Mouse (Mus musculus) spleen, postnatal 36 days (tissue): ENCODE data around the gene Nup85.

Source experiments
- DNase-seq, 2 experiments: peaks; one replicate each; pipeline ENCODE4 v3.0.0; 2022; ENCODE audit warnings: low spot score in 2 of 2, mixed read lengths in 1 of 2

Nup85 gene

GRCm38 (mm10) chr11:115632247-115632646 is 68.0 kb downstream of the Nup85 start:
- DNase-seq = no peak

- peak; percentile 76 to 79 for DNase-seq
Observed at GRCm38 (mm10) chr11:115632862-115633261, 68.6 kb downstream of the Nup85 start.
